Mouse (Mus musculus): ENCODE measurements around the gene Pgbd5. TPM values are rescaled to one million over a fixed set of nuclear protein-coding genes. Genes with fewer than 3 reads are reported as not detected.
A peak's percentile ranks its signal among the peaks of the same experiment; 100 is the strongest.

The Pgbd5 gene
- polyA plus RNA-seq, 1 experiment from 2014 or later: 2.6 TPM

DNA sequence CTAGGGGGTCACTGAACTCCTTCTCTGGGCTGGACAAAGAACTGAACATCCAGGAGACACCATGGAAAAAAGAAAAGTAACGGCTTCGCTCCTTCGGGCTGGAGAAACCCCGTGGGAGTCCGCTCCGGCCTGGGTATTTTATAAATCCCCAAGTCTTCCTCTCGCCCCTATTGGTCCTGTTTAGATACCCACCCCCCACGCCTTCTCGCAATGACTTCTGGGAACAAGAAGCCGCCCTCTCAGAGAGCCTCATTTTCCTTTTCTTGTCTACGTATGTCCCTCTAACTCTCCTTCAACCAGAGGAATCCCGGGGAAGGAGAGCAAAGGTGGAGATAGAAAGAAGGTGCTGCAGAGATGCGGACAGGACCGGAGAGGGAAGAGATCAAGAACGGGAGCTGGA, 76.1 kb downstream of the Pgbd5 start:
- H3K4me1 ChIP-seq: no peaks in the 10 kb centered on the region
- no peaks in the 10 kb centered on the region for H3K36me3 ChIP-seq
- no peak for ATAC-seq (ENCODE audit: insufficient number of reproducible peaks, insufficient read depth, low FRiP score, low TSS enrichment, low read depth)
- no peak overlapping the region for H3K27ac ChIP-seq
- no peak overlapping the region for H3K9ac ChIP-seq
- no peaks in the 10 kb centered on the region for H3K27me3 ChIP-seq
- no peaks in the 10 kb centered on the region for H3K9me3 ChIP-seq
- H3K4me3 ChIP-seq: no peak overlapping the region
- no peak overlapping the region for H3K4me2 ChIP-seq
- WGBS: 92% methylated on average over 15 of the region's 15 CpGs

DNA sequence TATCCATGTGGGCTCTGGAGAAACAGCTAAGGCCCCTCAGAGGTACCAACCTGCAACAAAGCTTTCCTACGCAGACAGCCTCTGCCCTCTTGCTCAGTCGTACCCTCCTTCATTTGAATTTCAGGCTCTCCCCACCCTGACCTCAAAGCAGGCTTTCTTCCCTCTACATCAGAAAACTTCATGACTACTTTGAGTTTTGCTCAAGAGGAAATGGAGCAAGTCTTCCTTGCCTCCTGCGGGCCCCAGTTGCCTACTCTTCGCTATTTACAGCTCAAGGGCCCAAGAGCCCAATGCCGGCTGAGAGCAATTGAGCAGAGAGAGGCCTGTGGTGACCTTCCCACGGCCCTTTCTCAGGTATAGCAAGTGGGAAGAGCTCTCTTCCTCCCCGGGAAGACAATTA, 76.9 kb downstream of the Pgbd5 start:
- Histone ChIP-seq H3K9me3 (no peaks in the 10 kb centered on the region), H3K4me1 (no peaks in the 10 kb centered on the region), H3K27me3 (no peaks in the 10 kb centered on the region), H3K4me3 (no peak overlapping the region), H3K4me2 (no peak overlapping the region), H3K27ac (no peak overlapping the region), H3K36me3 (no peaks in the 10 kb centered on the region), H3K9ac (no peak overlapping the region)
- ATAC-seq (ENCODE audit: insufficient number of reproducible peaks, insufficient read depth, low FRiP score, low TSS enrichment, low read depth): no peak
- 77% methylated on average over 7 of the region's 7 CpGs for WGBS

DNA sequence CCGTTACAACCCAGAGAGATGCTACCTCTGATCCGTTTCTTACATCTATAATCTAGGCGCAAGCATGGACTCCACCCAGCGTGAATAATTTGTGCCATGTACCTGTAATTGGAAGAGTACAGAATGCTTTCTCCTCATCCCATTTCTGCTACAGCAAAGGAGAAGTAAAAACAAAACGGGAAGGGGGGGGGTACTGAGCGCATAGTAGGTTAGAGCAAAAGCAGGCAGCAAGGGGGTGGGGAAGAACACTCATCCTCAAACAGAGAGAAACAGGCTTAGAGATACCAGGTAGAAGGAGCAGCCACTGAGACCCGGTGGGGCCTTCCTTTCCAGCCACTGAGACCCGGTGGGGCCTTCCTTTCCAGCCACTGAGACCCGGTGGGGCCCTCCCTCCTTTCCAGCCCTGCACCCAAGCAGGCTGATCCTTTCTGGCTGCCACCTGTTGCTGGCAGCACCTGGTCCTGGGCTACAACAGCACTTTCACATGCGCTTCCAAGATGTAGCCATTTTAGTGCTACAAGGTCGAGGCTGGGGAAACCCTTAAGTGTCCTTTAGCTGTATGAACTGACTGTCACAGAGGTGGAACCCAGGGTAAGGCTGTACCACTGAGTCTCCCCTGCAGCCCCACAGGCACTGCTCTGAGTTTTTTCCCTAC, 77.6 kb downstream of the Pgbd5 start:
- no peak overlapping the region for H3K4me2 ChIP-seq
- no peak overlapping the region for H3K27ac ChIP-seq
- no peak overlapping the region for H3K4me3 ChIP-seq
- H3K36me3 ChIP-seq: no peaks in the 10 kb centered on the region
- H3K4me1 ChIP-seq: no peaks in the 10 kb centered on the region
- no peak for ATAC-seq (ENCODE audit: insufficient number of reproducible peaks, insufficient read depth, low FRiP score, low TSS enrichment, low read depth)
- no peak overlapping the region for H3K9ac ChIP-seq
- H3K27me3 ChIP-seq: no peaks in the 10 kb centered on the region
- no peaks in the 10 kb centered on the region for H3K9me3 ChIP-seq
- WGBS: 77% methylated on average over 11 of the region's 11 CpGs

DNA sequence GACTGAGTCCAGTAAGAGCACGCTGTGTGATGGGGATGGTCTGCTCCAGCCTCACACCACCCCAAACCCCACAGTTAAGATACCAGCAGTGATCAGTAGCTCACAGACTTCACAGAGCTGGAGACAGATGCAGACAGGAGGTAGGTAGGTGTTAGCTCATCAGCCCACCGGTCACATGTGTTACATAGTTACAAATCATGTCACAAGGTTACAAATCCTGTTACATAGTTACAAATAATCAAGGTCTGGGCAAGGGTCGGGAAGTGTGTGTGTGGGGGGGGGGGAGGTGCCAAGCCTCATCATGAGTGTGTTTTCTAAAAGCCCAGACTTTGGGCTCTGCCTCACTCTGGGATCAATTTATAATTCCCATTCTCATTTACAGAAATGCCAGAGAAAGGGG, 78.5 kb downstream of the Pgbd5 start:
- Histone ChIP-seq H3K4me2 (no peak overlapping the region), H3K27ac (no peak overlapping the region), H3K4me1 (no peaks in the 10 kb centered on the region), H3K9ac (no peak overlapping the region), H3K4me3 (no peak overlapping the region), H3K27me3 (no peaks in the 10 kb centered on the region), H3K9me3 (no peaks in the 10 kb centered on the region), H3K36me3 (no peaks in the 10 kb centered on the region)
- ATAC-seq (ENCODE audit: insufficient number of reproducible peaks, insufficient read depth, low FRiP score, low TSS enrichment, low read depth): no peak
- whole genome bisulfite sequencing: 71% methylated on average over 3 of the region's 3 CpGs

DNA sequence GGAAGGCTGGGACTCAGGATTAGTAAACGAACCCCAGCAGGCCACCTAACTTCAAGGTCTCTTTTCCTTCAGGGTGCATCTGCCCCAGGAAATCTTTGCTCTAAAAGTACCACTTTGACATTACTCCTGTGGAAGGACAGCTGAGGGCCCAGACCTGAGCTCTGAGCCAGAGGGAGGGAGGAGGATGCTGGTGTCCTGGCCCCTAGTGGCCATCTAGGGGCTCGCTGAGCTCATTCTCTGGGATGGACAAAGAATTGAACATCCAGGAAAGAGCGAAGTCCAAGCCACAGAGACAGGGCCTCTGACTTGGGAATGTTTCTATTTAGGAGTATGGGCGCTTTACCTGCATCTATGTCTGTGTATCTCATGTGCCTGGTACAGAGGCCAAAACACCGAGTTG, 87.8 kb downstream of the Pgbd5 start:
- Histone ChIP-seq H3K4me1 (peaks cover 8% of the 10 kb centered on the region), H3K27me3 (no peaks in the 10 kb centered on the region), H3K9ac (0 out of 2 replicates have a peak overlapping the region, but pooled peaks have one; percentile 21), H3K4me3 (no peak overlapping the region), H3K4me2 (no peak overlapping the region), H3K9me3 (no peaks in the 10 kb centered on the region), H3K27ac (no peak overlapping the region), H3K36me3 (no peaks in the 10 kb centered on the region)
- ATAC-seq (ENCODE audit: insufficient number of reproducible peaks, insufficient read depth, low FRiP score, low TSS enrichment, low read depth): no peak
- 57% methylated on average over 5 of the region's 5 CpGs for WGBS

DNA sequence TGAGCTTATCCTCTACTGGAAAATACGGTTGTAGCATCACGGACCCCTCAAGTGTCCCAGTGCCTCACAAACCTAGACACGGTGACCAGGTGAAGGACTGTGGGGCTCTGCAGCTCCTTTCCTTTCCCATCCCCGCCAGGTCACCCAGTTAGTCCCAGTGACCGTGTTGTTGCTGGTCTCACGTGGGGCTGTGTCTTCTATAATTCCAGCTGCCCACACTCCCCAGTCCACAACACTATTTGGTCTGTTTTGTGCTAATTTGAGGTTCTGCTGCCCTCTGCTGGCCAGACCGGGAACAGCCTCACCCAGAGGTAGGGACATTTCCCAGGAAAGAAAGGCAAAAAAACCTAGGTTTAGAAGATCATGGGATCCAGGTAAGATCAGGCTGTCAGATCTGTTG, 89.8 kb downstream of the Pgbd5 start:
- Histone ChIP-seq H3K9ac (no peak overlapping the region), H3K36me3 (peaks cover 5% of the 10 kb centered on the region; the same call in 1 of the 2 replicates), H3K27me3 (no peaks in the 10 kb centered on the region), H3K4me3 (no peak overlapping the region), H3K27ac (no peak overlapping the region), H3K4me2 (no peak overlapping the region), H3K9me3 (no peaks in the 10 kb centered on the region), H3K4me1 (peaks cover 12% of the 10 kb centered on the region)
- WGBS: 37% methylated on average over 7 of the region's 7 CpGs
- ATAC-seq (ENCODE audit: insufficient number of reproducible peaks, insufficient read depth, low FRiP score, low TSS enrichment, low read depth): no peak

DNA sequence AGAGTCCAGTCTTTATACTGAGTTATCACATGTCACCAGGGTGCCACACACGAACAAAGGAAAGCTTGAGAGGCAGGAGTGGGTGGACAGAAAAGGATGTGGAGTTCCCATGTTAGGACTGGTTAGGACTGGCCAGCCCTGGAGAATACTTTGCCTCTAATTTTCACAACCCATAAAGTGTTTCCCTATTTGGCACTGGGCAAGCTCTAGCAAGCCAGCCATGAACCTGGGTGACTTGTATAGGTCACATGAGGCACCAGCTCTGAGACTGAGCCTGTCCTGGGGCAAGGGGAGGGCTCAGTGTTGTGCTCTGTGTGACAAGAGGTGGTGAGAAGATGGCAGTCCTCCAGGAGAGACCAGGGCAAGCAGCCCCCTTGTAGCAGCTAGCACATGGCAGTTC, 91.4 kb downstream of the Pgbd5 start:
- Histone ChIP-seq H3K9me3 (no peaks in the 10 kb centered on the region), H3K36me3 (peaks cover 21% of the 10 kb centered on the region), H3K4me3 (no peak overlapping the region), H3K27me3 (no peaks in the 10 kb centered on the region), H3K4me2 (no peak overlapping the region), H3K27ac (no peak overlapping the region), H3K4me1 (peaks cover 12% of the 10 kb centered on the region), H3K9ac (no peak overlapping the region)
- ATAC-seq (ENCODE audit: insufficient number of reproducible peaks, insufficient read depth, low FRiP score, low TSS enrichment, low read depth): no peak
- 59% methylated on average over 1 of the region's 1 CpGs for WGBS

DNA sequence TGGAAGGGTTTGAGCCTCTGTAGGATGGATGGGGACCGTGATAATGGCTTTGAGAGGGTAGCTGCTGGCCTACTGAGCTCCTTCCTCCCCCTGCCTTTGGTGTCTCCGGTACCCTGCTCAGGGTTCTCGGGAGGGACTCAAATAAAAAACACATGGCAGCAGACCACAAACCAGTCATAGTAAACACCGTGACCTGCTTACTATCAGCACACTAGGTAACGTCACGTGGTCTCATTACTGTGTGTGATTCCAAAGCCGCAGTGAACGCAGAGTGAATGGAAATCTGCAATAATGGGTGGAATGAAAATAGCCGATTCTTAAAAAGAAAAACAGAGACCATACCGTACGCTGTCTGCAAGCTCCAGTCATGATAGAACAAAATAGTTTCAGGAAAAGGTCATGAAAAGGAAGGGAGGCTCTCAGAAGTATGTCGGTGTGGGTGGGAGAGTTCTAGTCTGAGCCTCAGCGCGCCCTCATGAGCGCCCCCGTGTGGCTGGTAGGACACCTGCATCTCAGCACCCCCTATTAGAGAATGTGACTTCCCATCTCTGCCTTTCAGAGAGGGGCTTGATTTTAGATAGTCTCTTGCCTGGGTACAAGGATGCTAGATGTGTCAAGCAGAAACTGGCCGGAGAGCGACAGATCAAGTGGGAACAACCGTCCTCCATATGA, 92.5 kb downstream of the Pgbd5 start:
- Histone ChIP-seq H3K27ac (peak overlapping the region; percentile 55), H3K4me1 (peaks cover 12% of the 10 kb centered on the region), H3K36me3 (peaks cover 29% of the 10 kb centered on the region), H3K4me2 (peak overlapping the region; percentile 43), H3K4me3 (no peak overlapping the region), H3K9ac (no peak overlapping the region), H3K27me3 (no peaks in the 10 kb centered on the region), H3K9me3 (no peaks in the 10 kb centered on the region)
- WGBS: 24% methylated on average over 19 of the region's 19 CpGs
- ATAC-seq (ENCODE audit: insufficient number of reproducible peaks, insufficient read depth, low FRiP score, low TSS enrichment, low read depth): 0 out of 2 replicates have a peak, but pooled peaks have one; percentile 12

DNA sequence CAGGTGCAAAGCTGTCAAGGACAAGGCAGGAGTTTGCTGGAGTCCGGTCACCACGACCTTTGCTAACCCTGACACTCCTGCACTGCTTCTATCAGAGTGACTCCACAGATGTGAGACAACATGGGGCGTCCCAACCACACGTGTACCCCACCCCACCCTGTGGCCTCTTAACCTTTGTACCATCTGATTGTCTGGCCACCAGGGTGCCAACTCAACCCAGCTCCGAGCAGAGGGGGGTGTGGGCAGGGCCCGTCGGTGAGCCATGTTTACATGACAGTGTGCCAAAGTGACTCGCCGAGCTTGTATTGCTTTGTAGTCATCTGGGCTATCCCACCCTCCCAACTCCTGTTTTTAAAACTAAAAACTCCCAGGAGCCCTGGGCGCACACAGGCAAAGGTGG, 94.4 kb downstream of the Pgbd5 start:
- 84% methylated on average over 10 of the region's 10 CpGs for WGBS
- peaks cover 17% of the 10 kb centered on the region for H3K4me1 ChIP-seq
- H3K27ac ChIP-seq: no peak overlapping the region
- H3K4me3 ChIP-seq: no peak overlapping the region
- ATAC-seq (ENCODE audit: insufficient number of reproducible peaks, insufficient read depth, low FRiP score, low TSS enrichment, low read depth): no peak
- H3K4me2 ChIP-seq: no peak overlapping the region
- peaks cover 44% of the 10 kb centered on the region for H3K36me3 ChIP-seq
- no peak overlapping the region for H3K9ac ChIP-seq
- no peaks in the 10 kb centered on the region for H3K9me3 ChIP-seq
- H3K27me3 ChIP-seq: no peaks in the 10 kb centered on the region

DNA sequence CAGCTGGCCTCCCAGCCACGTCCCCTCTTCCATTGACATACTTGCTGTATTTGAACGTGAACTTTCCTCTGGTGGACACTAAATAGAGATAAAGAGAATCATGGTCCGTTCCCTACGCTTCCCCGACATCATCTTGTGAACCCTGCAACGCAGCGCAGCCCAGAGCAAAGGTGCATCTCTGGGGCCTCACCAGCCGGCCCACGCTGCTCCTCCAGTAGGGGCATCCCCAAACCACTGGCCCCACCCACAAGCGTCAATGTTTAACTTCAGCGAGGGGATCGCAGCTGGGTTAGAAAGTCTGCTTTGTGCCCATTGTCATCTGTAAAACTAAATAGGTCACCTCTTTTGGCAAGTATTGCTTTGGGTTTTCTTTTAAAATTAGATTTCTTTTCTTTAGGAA, 95.5 kb downstream of the Pgbd5 start:
- Histone ChIP-seq H3K4me3 (no peak overlapping the region), H3K9me3 (no peaks in the 10 kb centered on the region), H3K36me3 (peaks cover 52% of the 10 kb centered on the region), H3K27me3 (no peaks in the 10 kb centered on the region), H3K4me1 (peaks cover 17% of the 10 kb centered on the region), H3K4me2 (no peak overlapping the region), H3K27ac (no peak overlapping the region), H3K9ac (no peak overlapping the region)
- ATAC-seq (ENCODE audit: insufficient number of reproducible peaks, insufficient read depth, low FRiP score, low TSS enrichment, low read depth): no peak
- 92% methylated on average over 12 of the region's 12 CpGs for WGBS

DNA sequence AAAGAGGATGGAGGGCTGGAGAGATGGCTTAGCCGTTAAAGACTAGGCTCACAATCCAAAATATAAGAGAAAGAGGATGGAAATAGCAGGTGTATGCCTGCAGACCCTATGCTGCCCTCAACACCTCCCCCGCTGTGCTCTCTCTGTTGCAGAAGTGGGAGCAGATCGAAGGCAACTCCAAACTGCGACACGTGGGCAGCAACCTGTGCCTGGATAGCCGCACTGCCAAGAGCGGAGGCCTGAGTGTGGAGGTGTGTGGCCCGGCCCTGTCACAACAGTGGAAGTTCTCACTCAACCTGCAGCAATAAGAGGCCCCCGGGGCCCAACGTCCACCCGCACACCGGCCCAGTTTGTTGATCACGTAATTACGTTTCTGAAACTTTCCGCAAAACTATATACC, 96.3 kb downstream of the Pgbd5 start:
- peaks cover 17% of the 10 kb centered on the region for H3K4me1 ChIP-seq
- no peaks in the 10 kb centered on the region for H3K9me3 ChIP-seq
- WGBS: 90% methylated on average over 15 of the region's 15 CpGs
- no peak overlapping the region for H3K4me3 ChIP-seq
- no peak overlapping the region for H3K27ac ChIP-seq
- peaks cover 61% of the 10 kb centered on the region for H3K36me3 ChIP-seq
- no peak for ATAC-seq (ENCODE audit: insufficient number of reproducible peaks, insufficient read depth, low FRiP score, low TSS enrichment, low read depth)
- no peak overlapping the region for H3K4me2 ChIP-seq
- H3K9ac ChIP-seq: no peak overlapping the region
- H3K27me3 ChIP-seq: no peaks in the 10 kb centered on the region

DNA sequence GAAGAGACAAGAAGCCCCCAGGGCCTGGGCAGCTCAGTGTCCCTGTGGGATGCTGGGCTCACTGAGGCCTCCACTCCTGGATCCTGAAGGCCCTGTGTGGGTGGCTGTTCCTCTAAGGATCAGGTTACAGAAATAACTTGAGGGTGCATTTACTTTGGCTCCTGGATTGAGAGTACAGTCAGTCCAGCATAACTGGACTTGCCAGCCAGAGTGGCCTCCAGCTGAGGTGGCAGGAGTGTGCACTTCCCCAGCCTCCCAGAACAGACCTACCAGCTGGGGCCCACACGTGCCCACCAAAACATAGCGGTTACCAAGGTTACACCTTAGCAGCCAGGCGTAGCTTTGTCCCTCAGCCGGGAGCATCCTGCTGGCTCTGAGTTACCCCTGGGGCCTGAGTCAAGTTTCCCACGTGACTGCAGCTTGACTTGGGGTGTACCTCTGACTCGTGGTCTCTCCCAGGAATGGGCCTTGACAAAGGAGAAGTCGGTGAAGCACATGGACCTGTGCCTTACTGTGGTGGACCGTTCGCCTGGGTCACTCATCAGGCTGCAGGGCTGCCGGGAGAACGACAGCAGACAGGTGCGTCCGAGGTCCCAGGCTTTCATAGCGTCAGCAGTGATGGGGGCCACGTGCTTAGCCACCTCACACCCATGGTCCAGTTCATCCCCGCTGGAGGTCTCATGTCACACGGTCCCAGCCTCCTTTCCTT, 98.9 kb downstream of the Pgbd5 start:
- Histone ChIP-seq H3K4me3 (no peak overlapping the region), H3K4me2 (no peak overlapping the region), H3K9me3 (no peaks in the 10 kb centered on the region), H3K27me3 (no peaks in the 10 kb centered on the region), H3K36me3 (peaks cover 86% of the 10 kb centered on the region), H3K27ac (no peak overlapping the region), H3K4me1 (peaks cover 5% of the 10 kb centered on the region; the same call in 1 of the 2 replicates), H3K9ac (no peak overlapping the region)
- no peak for ATAC-seq (ENCODE audit: insufficient number of reproducible peaks, insufficient read depth, low FRiP score, low TSS enrichment, low read depth)
- 72% methylated on average over 17 of the region's 17 CpGs for WGBS
